Mouse (Mus musculus) kidney, embryonic 16.5 days (tissue): ENCODE data around the gene Cenpp. TPM values are rescaled to one million over a fixed set of nuclear protein-coding genes. Genes with fewer than 3 reads are reported as not detected.
"Not testable (repeated sequence)": the region's sequence is repeated elsewhere in the genome, so short reads cannot be mapped to it uniquely, and the experiment has no call there.

ENCODE experiments used
- ATAC-seq: fragments of 200-750 bp; cut with Nextera tagmentation; 2 replicates; pipeline ENCODE4 v1.8.0; 2017; ENCODE audit warnings: moderate TSS enrichment; ENCODE audit not compliant: low FRiP score, low TSS enrichment
- H3K27ac ChIP-seq: fragments of 300-500 bp; sonication (generic); 2 replicates; pipeline ENCODE4 v1.5.1; 2014; ENCODE audit warnings: low read length
- H3K27me3 ChIP-seq: fragments of 300-500 bp; sonication (generic); 2 replicates; pipeline ENCODE4 v1.6.1; 2014; ENCODE audit warnings: low read length, control low read depth, mixed read lengths; ENCODE audit not compliant: insufficient read depth
- H3K36me3 ChIP-seq: fragments of 300-500 bp; sonication (generic); 2 replicates; pipeline ENCODE4 v1.6.1; 2014; ENCODE audit warnings: low read length, control low read depth, mixed read lengths; ENCODE audit not compliant: insufficient read depth
- H3K4me1 ChIP-seq: fragments of 300-500 bp; sonication (generic); 2 replicates; pipeline ENCODE4 v1.6.1; 2014; ENCODE audit warnings: low read length, control low read depth, mixed read lengths; ENCODE audit not compliant: insufficient read depth
- H3K4me2 ChIP-seq: fragments of 300-500 bp; sonication (generic); replicated peaks from 2 replicates; pipeline ENCODE4 v1.6.1; 2014; ENCODE audit warnings: low read depth, low read length
- H3K4me3 ChIP-seq: fragments of 300-500 bp; sonication (generic); 2 replicates; pipeline ENCODE4 v1.5.1; 2014; ENCODE audit warnings: mild to moderate bottlenecking, low read length
- H3K9ac ChIP-seq: fragments of 300-500 bp; sonication (generic); replicated peaks from 2 replicates; pipeline ENCODE4 v1.6.1; 2014; ENCODE audit warnings: low read length
- H3K9me3 ChIP-seq: fragments of 300-500 bp; sonication (generic); 2 replicates; pipeline ENCODE4 v1.6.1; 2016; ENCODE audit warnings: low read length, control low read depth
- WGBS: fragments of 180-500 bp; shearing (Covaris S2); extraction: QIAGEN DNeasy Blood & Tissue Kit; methylation state at CpG from one replicate; pipeline ENCODE4 v1.1.7; 2014; 5-methylcytosine and 5-hydroxymethylcytosine counted together
- polyA plus RNA-seq: library from polyadenylated mRNA; unstranded; fragments of >200 nt; fragmentation: Nextera tagmentation; extraction: Ambion mirVana; gene quantifications from 2 replicates; pipeline ENCODE4 v1.2.1, GENCODE M21; 2015

The Cenpp gene
- polyA plus RNA-seq, 1 experiment from 2014 or later, result 26.2 TPM

DNA sequence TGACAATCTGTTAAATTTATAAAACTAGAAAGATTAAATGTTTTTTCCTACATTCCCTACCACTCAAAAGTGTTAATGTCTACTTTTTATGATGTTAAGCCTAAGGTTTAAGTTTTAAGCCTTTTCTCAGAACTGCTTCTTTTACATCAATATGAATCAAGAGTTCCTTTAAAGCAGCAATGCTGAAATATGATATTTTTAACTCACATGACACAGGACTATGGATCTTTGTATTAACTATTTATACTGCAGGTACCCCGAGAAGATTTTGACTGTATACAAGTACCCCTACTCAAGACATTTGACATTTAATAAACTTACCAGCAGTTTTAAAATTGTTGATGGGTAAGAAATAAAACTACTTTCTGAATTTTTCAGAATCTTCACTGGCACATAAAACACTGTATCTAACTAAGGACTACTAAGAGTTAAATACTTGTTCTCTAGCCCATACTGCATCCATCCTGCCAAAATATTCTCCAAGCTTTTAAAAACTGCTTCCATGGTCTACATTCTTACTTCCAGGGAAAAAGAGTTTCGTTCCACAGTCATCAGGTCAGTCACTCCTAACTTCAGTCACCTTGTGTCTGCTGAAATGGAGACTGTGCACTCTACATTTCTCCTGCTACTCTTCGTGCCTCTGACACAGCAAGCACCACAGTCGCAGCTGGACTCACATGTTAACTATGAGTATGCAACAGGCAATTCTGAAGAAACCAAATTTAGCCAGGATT is 43.8 kb downstream of the Cenpp start:
- Histone ChIP-seq H3K9ac (no peak overlapping the region), H3K4me1 (no peaks in the 10 kb centered on the region), H3K27ac (no peak overlapping the region; the same call in 1 of the 2 replicates), H3K4me2 (0 out of 2 replicates have a peak overlapping the region, but pooled peaks have one; percentile 12), H3K9me3 (no peaks in the 10 kb centered on the region), H3K4me3 (peak overlapping the region; percentile 39), H3K27me3 (no peaks in the 10 kb centered on the region), H3K36me3 (no peaks in the 10 kb centered on the region)
- 73% methylated on average over 4 of the region's 4 CpGs for WGBS
- no peak for ATAC-seq

DNA sequence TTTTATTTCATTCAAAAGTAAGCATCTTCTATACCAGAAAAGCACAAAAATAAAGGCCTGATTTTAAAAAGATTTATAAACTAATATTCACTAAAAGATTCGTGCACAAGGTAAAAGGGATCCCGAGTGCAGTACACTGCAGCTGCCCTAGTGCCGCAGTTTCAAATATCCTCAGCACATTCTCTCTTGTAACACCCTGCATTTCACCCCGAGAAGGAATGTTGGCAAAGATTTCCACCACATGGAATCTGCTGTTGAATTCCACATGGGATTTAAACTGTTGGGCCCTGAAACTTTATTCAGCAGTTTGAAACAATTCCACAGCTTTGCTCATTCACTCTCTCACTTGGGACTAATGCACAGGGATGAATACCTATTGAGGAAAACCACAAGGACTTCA is 44.9 kb downstream of the Cenpp start, which contains the start of gene Ogn:
Ogn (plus strand) TSS at position 333 of the 400 bp plus-strand sequence.
- H3K9me3 ChIP-seq, result no peaks in the 10 kb centered on the region
- no peaks in the 10 kb centered on the region for H3K4me1 ChIP-seq
- H3K36me3 ChIP-seq, result no peaks in the 10 kb centered on the region
- 69% methylated on average over 4 of the region's 4 CpGs for WGBS
- no peak for ATAC-seq
- peak within 1 kb of the TSS; percentile 38 for H3K27ac ChIP-seq
- peak within 1 kb of the TSS; percentile 12; the same call in 1 of the 2 replicates for H3K4me2 ChIP-seq
- peak within 1 kb of the TSS; percentile 39 for H3K4me3 ChIP-seq
- no peaks in the 10 kb centered on the region for H3K27me3 ChIP-seq
- H3K9ac ChIP-seq, result no peak within 1 kb of the TSS

- Histone ChIP-seq H3K4me1 (no peaks in the 10 kb centered on the region), H3K27me3 (no peaks in the 10 kb centered on the region), H3K4me2 (no peak overlapping the region), H3K36me3 (no peaks in the 10 kb centered on the region), H3K9me3 (no peaks in the 10 kb centered on the region), H3K9ac (no peak overlapping the region), H3K27ac (no peak overlapping the region), H3K4me3 (no peak overlapping the region)
- no peak for ATAC-seq
Measured at GRCm38 (mm10) chr13:49603603-49604002, 49.0 kb downstream of the Cenpp start.

GRCm38 (mm10) chr13:49602541-49602940 is 50.0 kb downstream of the Cenpp start:
- H3K4me3 ChIP-seq, H3K9ac ChIP-seq, H3K27me3 ChIP-seq, H3K36me3 ChIP-seq, ATAC-seq, H3K4me2 ChIP-seq, H3K27ac ChIP-seq, H3K4me1 ChIP-seq, H3K9me3 ChIP-seq: not testable (repeated sequence)
- 91% methylated on average over 2 of the region's 2 CpGs for whole genome bisulfite sequencing

DNA sequence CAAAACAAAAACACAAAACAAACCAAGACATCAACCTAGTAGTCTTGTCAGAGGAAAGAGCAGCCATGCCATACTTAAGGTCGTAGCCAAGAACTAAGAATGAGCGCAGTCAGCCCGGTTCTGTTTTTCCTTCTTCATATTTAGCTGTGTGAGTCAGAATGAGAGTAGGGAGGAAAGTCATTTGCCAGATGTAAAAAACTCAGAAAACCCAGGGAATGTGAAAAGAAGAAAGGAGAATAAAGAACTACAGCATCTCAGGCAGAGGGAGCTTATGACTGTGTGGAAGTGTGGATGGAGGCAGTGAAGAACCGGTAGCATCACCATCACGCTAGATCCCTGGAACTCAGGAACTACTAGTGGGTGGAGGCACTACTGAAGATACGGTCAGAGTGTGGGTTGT is 66.5 kb downstream of the Cenpp start:
- no peak overlapping the region for H3K4me3 ChIP-seq
- no peaks in the 10 kb centered on the region for H3K9me3 ChIP-seq
- H3K27ac ChIP-seq, result no peak overlapping the region
- no peaks in the 10 kb centered on the region for H3K4me1 ChIP-seq
- H3K4me2 ChIP-seq, result no peak overlapping the region
- no peaks in the 10 kb centered on the region for H3K36me3 ChIP-seq
- 94% methylated on average over 6 of the region's 6 CpGs for whole genome bisulfite sequencing
- ATAC-seq, result no peak
- H3K9ac ChIP-seq, result no peak overlapping the region
- H3K27me3 ChIP-seq, result no peaks in the 10 kb centered on the region

DNA sequence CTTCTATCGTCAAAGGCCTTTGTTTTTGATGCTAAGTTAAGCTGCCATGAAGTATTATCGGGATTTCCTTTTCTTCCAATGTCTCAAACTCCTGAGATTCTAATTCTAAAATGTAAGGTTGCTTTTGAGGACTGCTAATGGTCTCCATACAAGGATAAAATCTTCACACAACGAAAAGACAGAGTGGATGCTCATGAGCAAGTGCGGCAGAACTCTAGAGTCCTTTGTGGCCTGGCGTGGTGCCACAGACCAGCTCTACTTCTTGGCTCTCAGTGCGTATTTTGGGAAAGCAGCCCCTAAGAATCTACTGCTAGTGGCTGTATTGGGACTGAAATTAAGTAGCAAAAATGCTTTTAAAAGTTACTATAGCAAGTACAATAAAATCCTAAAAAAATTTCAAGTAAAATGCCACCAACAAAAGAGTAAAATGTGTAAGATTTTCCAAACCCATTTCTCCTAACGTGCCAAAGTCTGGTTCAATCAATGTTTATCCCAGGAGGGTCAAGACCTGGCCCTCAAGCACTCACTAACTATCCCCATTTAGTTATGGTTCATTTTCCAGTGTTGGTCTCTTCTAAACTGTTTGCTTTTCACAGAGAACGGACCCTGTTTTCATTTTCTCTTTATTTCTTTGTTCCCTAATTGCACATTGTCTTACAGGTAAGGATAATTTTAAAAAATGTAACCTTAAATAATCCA is 68.1 kb downstream of the Cenpp start:
- Histone ChIP-seq H3K4me2 (no peak overlapping the region), H3K9ac (no peak overlapping the region), H3K36me3 (no peaks in the 10 kb centered on the region), H3K27me3 (no peaks in the 10 kb centered on the region), H3K4me1 (no peaks in the 10 kb centered on the region), H3K4me3 (no peak overlapping the region), H3K27ac (0 out of 2 replicates have a peak overlapping the region, but pooled peaks have one; percentile 26), H3K9me3 (no peaks in the 10 kb centered on the region)
- ATAC-seq, result no peak
- WGBS, result 73% methylated on average over 8 of the region's 8 CpGs

- Histone ChIP-seq H3K36me3 (no peaks in the 10 kb centered on the region), H3K9me3 (no peaks in the 10 kb centered on the region), H3K9ac (no peak overlapping the region), H3K27ac (0 out of 2 replicates have a peak overlapping the region, but pooled peaks have one; percentile 26), H3K27me3 (no peaks in the 10 kb centered on the region), H3K4me1 (no peaks in the 10 kb centered on the region), H3K4me3 (no peak overlapping the region), H3K4me2 (no peak overlapping the region)
- ATAC-seq, result no peak
Measured at GRCm38 (mm10) chr13:49583859-49584258, 68.7 kb downstream of the Cenpp start.

- H3K9me3 ChIP-seq, result no peaks in the 10 kb centered on the region
- H3K4me3 ChIP-seq, result no peak within 1 kb of the TSS
- H3K36me3 ChIP-seq, result no peaks in the 10 kb centered on the region
- H3K4me2 ChIP-seq, result peak within 1 kb of the TSS; percentile 18; the same call in 1 of the 2 replicates
- H3K27ac ChIP-seq, result peak within 1 kb of the TSS; percentile 88
- H3K9ac ChIP-seq, result no peak within 1 kb of the TSS
- no peak for ATAC-seq
- 63% methylated on average over 8 of the region's 8 CpGs for WGBS
- no peaks in the 10 kb centered on the region for H3K27me3 ChIP-seq
- H3K4me1 ChIP-seq, result 0 out of 2 replicates have a peak, but pooled peaks cover 2% of the 10 kb centered on the region
Measured at GRCm38 (mm10) chr13:49581541-49582530, 70.7 kb downstream of the Cenpp start, which contains the start of gene Omd. Gene Omd, plus strand, starts transcription at chr13:49582462.

DNA sequence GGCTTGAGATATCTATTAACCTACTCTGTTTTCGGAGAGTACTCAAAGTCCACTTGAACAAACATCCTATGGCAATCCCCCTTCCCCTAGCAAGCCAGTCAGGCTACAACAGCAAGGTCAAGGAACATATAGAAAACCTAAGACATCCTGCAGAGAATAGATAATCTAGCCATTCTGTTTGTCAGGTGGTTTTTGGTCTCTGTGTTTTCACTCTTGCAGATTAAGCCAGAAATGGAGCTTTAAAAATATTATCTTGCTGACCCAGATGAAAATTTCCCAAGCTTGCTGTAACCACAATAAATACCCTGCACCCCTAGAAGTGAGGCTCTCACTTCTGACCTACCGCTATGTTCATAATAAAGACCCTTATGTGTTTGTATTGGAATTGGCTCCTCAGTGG is 81.2 kb downstream of the Cenpp start:
- H3K27me3 ChIP-seq, result no peaks in the 10 kb centered on the region
- no peak for ATAC-seq
- WGBS, result 75% methylated on average over 2 of the region's 2 CpGs

More for the DNA sequence above, 81.2 kb downstream of the Cenpp start:
- Histone ChIP-seq H3K4me2 (no peak overlapping the region), H3K36me3 (no peaks in the 10 kb centered on the region), H3K4me1 (no peaks in the 10 kb centered on the region), H3K4me3 (no peak overlapping the region), H3K9ac (no peak overlapping the region), H3K9me3 (no peaks in the 10 kb centered on the region), H3K27ac (no peak overlapping the region)
